Mouse (Mus musculus): ENCODE measurements around the gene Gigyf2. TPM values are rescaled to one million over a fixed set of nuclear protein-coding genes. Genes with fewer than 3 reads are reported as not detected.

The Gigyf2 gene
- polyA plus RNA-seq, 1 experiment from 2014 or later: 20.8 TPM

DNA sequence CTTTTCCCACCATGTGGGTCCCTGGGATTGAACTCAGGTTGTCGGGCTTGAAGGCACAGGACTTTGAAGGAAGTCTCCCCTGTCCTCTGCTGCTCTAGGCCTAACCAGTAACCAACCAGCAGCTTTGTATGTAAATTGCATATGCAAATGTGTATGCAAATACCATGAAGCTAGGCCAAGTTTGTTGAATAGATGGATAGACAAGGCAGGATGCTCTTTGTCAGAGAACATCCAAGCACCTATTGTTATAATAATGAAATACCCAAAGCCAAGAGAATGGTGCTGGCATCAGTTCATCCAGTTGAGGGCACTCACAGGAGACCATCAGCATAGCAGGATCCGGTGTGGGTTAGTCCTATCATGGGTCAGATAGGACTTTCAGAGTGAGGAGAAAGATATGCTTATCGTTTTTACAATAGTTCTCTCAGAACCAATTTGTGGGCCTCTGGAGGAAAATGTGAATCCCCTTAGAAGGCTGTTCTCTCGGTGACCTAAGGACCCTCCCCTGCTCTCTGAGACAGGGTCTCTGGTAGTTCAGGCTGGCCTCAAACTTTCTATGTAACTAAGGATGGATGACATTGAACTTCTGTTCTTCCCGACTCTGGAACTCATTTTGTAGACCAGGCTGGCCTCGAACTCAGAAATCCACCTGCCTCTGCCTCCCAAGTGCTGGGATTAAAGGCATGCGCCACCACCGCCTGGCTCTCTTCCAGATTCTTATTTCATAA is 12.8 kb upstream of the Gigyf2 start:
- no peak overlapping the region for H3K27ac ChIP-seq (replicated peaks)
- H3K4me2 ChIP-seq (replicated peaks; ENCODE audit: low read depth): no peak overlapping the region
- H3K9me3 ChIP-seq (ENCODE audit: control insufficient read depth, low read length): no peaks in the 10 kb centered on the region
- TF ChIP-seq CTCF (IDR thresholded peaks at IDR 0.05; ENCODE audit: low read depth) (no peak), EP300 (optimal IDR thresholded peaks at IDR 0.05) (no peak)
- no peaks in the 10 kb centered on the region for H3K27me3 ChIP-seq (ENCODE audit: control insufficient read depth, insufficient read depth, low read length)
- H3K4me3 ChIP-seq (ENCODE audit: low read depth, low read length): no peak overlapping the region
- no peak for DNase-seq (ENCODE audit: low spot score)
- H3K36me3 ChIP-seq (ENCODE audit: control insufficient read depth, insufficient read depth, low read length): no peaks in the 10 kb centered on the region
- no peaks in the 10 kb centered on the region for H3K4me1 ChIP-seq (replicated peaks; ENCODE audit: control insufficient read depth, insufficient read depth)
- no peak for ATAC-seq (ENCODE audit: low FRiP score, low TSS enrichment)
- no peak overlapping the region for H3K9ac ChIP-seq (ENCODE audit: low read length)
- WGBS: 90% methylated on average over 8 of the region's 8 CpGs

DNA sequence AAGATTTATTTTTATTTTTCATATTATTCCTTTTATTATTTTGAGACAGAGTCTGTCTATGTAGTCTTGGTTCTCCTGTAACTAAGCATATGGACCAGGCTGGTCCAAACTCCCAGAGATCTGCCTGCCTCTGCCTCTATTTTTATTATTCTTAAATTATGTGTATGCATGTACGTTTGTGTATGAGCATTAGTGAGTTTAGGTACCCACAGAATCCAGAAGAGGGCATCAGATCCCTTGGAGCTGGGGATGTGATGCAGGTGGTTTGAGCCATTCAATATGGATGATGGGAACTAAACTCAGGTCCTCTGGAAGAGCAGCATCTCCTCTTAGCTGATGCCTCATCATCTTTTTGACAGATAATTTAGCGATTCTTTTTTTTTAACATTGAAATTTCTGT is 11.4 kb upstream of the Gigyf2 start:
- no peak overlapping the region for H3K4me3 ChIP-seq (ENCODE audit: low read depth, low read length)
- H3K9ac ChIP-seq (ENCODE audit: low read length): no peak overlapping the region
- H3K27me3 ChIP-seq (ENCODE audit: control insufficient read depth, insufficient read depth, low read length): no peaks in the 10 kb centered on the region
- no peak for ATAC-seq (ENCODE audit: low FRiP score, low TSS enrichment)
- no peak overlapping the region for H3K4me2 ChIP-seq (replicated peaks; ENCODE audit: low read depth)
- H3K27ac ChIP-seq (replicated peaks): no peak overlapping the region
- no peaks in the 10 kb centered on the region for H3K9me3 ChIP-seq (ENCODE audit: control insufficient read depth, low read length)
- no peaks in the 10 kb centered on the region for H3K4me1 ChIP-seq (replicated peaks; ENCODE audit: control insufficient read depth, insufficient read depth)
- no peak for DNase-seq (ENCODE audit: low spot score)
- TF ChIP-seq CTCF (IDR thresholded peaks at IDR 0.05; ENCODE audit: low read depth) (no peak), EP300 (optimal IDR thresholded peaks at IDR 0.05) (no peak)
- 86% methylated on average over 2 of the region's 2 CpGs for WGBS
- H3K36me3 ChIP-seq (ENCODE audit: control insufficient read depth, insufficient read depth, low read length): no peaks in the 10 kb centered on the region

DNA sequence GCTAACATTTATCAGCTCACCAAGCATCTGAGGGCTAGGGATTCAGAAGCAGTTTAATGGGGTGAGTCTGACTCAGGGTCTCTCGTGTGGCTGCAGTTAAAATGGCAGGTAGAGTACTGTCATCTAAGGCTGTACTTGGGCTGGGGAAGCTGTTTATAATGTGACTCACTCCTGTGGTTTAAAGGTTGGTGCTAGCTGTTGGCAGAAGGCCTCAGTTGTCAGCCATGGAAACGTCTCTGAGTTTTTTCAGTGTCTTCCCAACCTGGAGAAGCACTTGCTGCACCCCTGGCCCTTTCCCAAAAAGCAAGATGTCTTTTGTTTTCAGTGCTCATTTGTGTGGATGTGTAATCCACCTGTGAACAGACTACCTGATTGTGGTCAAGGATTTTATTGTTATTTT is 10.9 kb upstream of the Gigyf2 start:
- no peak overlapping the region for H3K4me3 ChIP-seq (ENCODE audit: low read depth, low read length)
- H3K9ac ChIP-seq (ENCODE audit: low read length): no peak overlapping the region
- no peak overlapping the region for H3K4me2 ChIP-seq (replicated peaks; ENCODE audit: low read depth)
- WGBS: 47% methylated on average over 2 of the region's 2 CpGs
- no peak for ATAC-seq (ENCODE audit: low FRiP score, low TSS enrichment)
- H3K9me3 ChIP-seq (ENCODE audit: control insufficient read depth, low read length): no peaks in the 10 kb centered on the region
- no peak overlapping the region for H3K27ac ChIP-seq (replicated peaks)
- no peaks in the 10 kb centered on the region for H3K27me3 ChIP-seq (ENCODE audit: control insufficient read depth, insufficient read depth, low read length)
- no peaks in the 10 kb centered on the region for H3K36me3 ChIP-seq (ENCODE audit: control insufficient read depth, insufficient read depth, low read length)
- no peak for DNase-seq (ENCODE audit: low spot score)
- H3K4me1 ChIP-seq (replicated peaks; ENCODE audit: control insufficient read depth, insufficient read depth): no peaks in the 10 kb centered on the region
- no peak for TF ChIP-seq EP300 (optimal IDR thresholded peaks at IDR 0.05)
- no peak for TF ChIP-seq CTCF (IDR thresholded peaks at IDR 0.05; ENCODE audit: low read depth)

DNA sequence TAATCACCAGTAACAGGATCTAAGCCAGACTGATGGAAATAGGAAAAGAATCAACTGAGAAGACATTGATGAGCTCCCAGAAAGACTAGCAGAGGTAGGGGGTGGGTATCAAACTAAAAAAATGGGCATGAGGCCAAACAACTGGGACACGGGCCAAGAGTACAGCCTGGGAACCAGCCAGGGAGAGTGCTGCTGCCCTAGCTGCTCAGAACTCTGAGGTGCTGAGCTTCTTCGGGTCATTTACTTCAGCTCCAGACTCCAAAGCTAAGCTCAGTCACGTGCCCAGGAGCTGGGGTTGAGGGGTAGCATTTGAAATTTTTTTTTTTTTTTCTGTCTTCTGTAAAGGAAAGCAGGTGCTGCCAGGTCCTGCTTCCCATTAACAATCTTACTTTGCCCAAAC is 10.1 kb upstream of the Gigyf2 start:
- ATAC-seq (ENCODE audit: low FRiP score, low TSS enrichment): no peak
- DNase-seq (ENCODE audit: low spot score): no peak

DNA sequence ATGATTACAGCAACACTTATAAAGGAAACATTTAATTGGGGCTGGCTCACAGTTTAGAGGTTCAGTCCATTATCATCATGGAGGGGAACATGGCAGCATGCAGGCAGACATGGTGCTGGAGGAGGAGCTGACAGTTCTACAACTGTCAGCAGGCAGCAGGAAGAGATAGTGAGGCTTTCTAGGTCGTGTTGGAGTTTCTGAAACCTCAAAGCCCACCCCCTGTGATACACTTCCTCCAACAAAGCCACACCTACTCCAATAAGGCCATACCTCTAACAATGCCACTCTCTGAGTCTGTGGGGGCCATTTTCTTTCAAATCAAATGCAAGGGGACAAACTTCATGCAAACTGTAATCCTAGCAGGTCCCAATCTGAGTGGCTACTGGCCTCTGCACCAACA is 5.7 kb upstream of the Gigyf2 start:
- no peaks in the 10 kb centered on the region for H3K27me3 ChIP-seq (ENCODE audit: control insufficient read depth, insufficient read depth, low read length)
- H3K4me1 ChIP-seq (replicated peaks; ENCODE audit: control insufficient read depth, insufficient read depth): no peaks in the 10 kb centered on the region
- 0% methylated on average over 1 of the region's 1 CpGs for WGBS
- TF ChIP-seq EP300 (optimal IDR thresholded peaks at IDR 0.05) (no peak), CTCF (IDR thresholded peaks at IDR 0.05; ENCODE audit: low read depth) (no peak)
- no peak overlapping the region for H3K4me2 ChIP-seq (replicated peaks; ENCODE audit: low read depth)
- no peak overlapping the region for H3K27ac ChIP-seq (replicated peaks)
- no peak for DNase-seq (ENCODE audit: low spot score)
- no peak overlapping the region for H3K9ac ChIP-seq (ENCODE audit: low read length)
- H3K36me3 ChIP-seq (ENCODE audit: control insufficient read depth, insufficient read depth, low read length): no peaks in the 10 kb centered on the region
- no peak for ATAC-seq (ENCODE audit: low FRiP score, low TSS enrichment)
- no peak overlapping the region for H3K4me3 ChIP-seq (ENCODE audit: low read depth, low read length)
- H3K9me3 ChIP-seq (ENCODE audit: control insufficient read depth, low read length): no peaks in the 10 kb centered on the region

More for the DNA sequence above, 10.1 kb upstream of the Gigyf2 start:
- no peak overlapping the region for H3K27ac ChIP-seq (replicated peaks)
- no peaks in the 10 kb centered on the region for H3K4me1 ChIP-seq (replicated peaks; ENCODE audit: control insufficient read depth, insufficient read depth)
- no peak for TF ChIP-seq EP300 (optimal IDR thresholded peaks at IDR 0.05)
- TF ChIP-seq CTCF (IDR thresholded peaks at IDR 0.05; ENCODE audit: low read depth): no peak
- no peaks in the 10 kb centered on the region for H3K9me3 ChIP-seq (ENCODE audit: control insufficient read depth, low read length)
- H3K4me2 ChIP-seq (replicated peaks; ENCODE audit: low read depth): no peak overlapping the region
- no peaks in the 10 kb centered on the region for H3K27me3 ChIP-seq (ENCODE audit: control insufficient read depth, insufficient read depth, low read length)
- H3K4me3 ChIP-seq (ENCODE audit: low read depth, low read length): no peak overlapping the region
- no peaks in the 10 kb centered on the region for H3K36me3 ChIP-seq (ENCODE audit: control insufficient read depth, insufficient read depth, low read length)
- H3K9ac ChIP-seq (ENCODE audit: low read length): no peak overlapping the region
- 37% methylated on average over 3 of the region's 3 CpGs for WGBS

DNA sequence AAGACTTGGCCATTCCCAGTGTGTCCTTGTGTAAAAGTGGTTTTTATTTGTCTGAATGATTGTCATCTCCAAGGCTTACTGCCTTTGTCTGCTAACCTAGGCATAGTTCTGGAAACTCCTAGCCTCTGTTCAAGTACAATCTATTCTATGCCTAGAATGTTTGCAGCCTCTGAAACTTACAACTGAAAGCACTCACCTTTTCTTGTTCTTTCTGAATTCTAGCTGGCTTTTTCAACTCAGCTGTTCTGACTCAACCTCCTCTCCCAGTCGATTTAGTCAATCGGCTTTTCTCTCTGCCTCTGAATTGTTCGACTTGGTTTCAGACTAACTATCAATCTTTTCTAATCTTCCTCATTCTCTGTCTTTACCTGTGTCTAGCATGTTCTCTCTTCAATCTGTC is 4.0 kb upstream of the Gigyf2 start:
- TF ChIP-seq CTCF (IDR thresholded peaks at IDR 0.05; ENCODE audit: low read depth) (no peak), EP300 (optimal IDR thresholded peaks at IDR 0.05) (no peak)
- no peak for DNase-seq (ENCODE audit: low spot score)
- Histone ChIP-seq H3K4me1 (replicated peaks; ENCODE audit: control insufficient read depth, insufficient read depth) (no peaks in the 10 kb centered on the region), H3K4me2 (replicated peaks; ENCODE audit: low read depth) (no peak overlapping the region), H3K36me3 (ENCODE audit: control insufficient read depth, insufficient read depth, low read length) (no peaks in the 10 kb centered on the region), H3K4me3 (ENCODE audit: low read depth, low read length) (no peak overlapping the region), H3K27ac (replicated peaks) (no peak overlapping the region), H3K9ac (ENCODE audit: low read length) (no peak overlapping the region), H3K27me3 (ENCODE audit: control insufficient read depth, insufficient read depth, low read length) (no peaks in the 10 kb centered on the region), H3K9me3 (ENCODE audit: control insufficient read depth, low read length) (no peaks in the 10 kb centered on the region)
- 85% methylated on average over 3 of the region's 3 CpGs for WGBS
- ATAC-seq (ENCODE audit: low FRiP score, low TSS enrichment): no peak
